Mouse (Mus musculus): ENCODE results near the gene Npy4r. TPM values are rescaled to one million over a fixed set of nuclear protein-coding genes. Genes with fewer than 3 reads are reported as not detected.

The Npy4r gene
- not detected for total RNA-seq (2023)

GRCm38 (mm10) chr14:34152342-34152741 is at the start of gene Npy4r:
Gene Npy4r (minus strand): TSS chr14:34152489.

GRCm38 (mm10) chr14:34201231-34202035 is 49.1 kb upstream of the Npy4r start, which contains the start of gene Gprin2:
Gene Gprin2 (minus strand): TSS chr14:34201653.

GRCm38 (mm10) chr14:34102601-34103000 is 49.7 kb downstream of the Npy4r start, which contains the start of gene A630023A22Rik:
Gene A630023A22Rik (minus strand): TSS chr14:34102754.

Other genes starting within 250 kb of the Npy4r start
- gene Gdf10, start 228.9 kb downstream of the Npy4r start, total RNA-seq (2023): not detected
- not detected for gene Gdf2, start 211.4 kb downstream of the Npy4r start, total RNA-seq (2023)
- not detected for gene Rbp3, start 198.5 kb downstream of the Npy4r start, total RNA-seq (2023)
- under 1 TPM in 1 of 2 experiments, not detected in 1; 0.18 TPM for gene Zfp488, start 173.7 kb downstream of the Npy4r start, total RNA-seq (2023)
- not detected for gene Gm30083, start 137.3 kb downstream of the Npy4r start, total RNA-seq (2023)
- gene Gm5460, start 135.7 kb downstream of the Npy4r start, total RNA-seq (2023): not detected
- not detected for gene Antxrl, start 99.8 kb downstream of the Npy4r start, total RNA-seq (2023)
- not detected for gene Anxa8, start 66.5 kb downstream of the Npy4r start, total RNA-seq (2023)
- gene A630023A22Rik, start 49.7 kb downstream of the Npy4r start, total RNA-seq (2023): not detected
- gene Gprin2, start 49.2 kb upstream of the Npy4r start, total RNA-seq (2023): not detected
- gene Syt15, start 67.1 kb upstream of the Npy4r start, total RNA-seq (2023): not detected
- gene Shld2, start 158.0 kb upstream of the Npy4r start, total RNA-seq (2023): 10 to 100 TPM in 1 of 2 experiments, 1 to 10 TPM in 1; 8.3 to 10.7 TPM
- 100 to 1,000 TPM; 205 to 247 TPM for gene Glud1, start 158.2 kb upstream of the Npy4r start, total RNA-seq (2023)
- gene Fam25c, start 202.9 kb upstream of the Npy4r start, total RNA-seq (2023): not detected
- not detected for gene Sncg, start 222.3 kb upstream of the Npy4r start, total RNA-seq (2023)
- under 1 TPM; 0.15 to 0.24 TPM for gene Mmrn2, start 223.0 kb upstream of the Npy4r start, total RNA-seq (2023)

Data from neutrophil, adult 59 days (primary cell).